Mouse (Mus musculus): Measurements from ENCODE around the gene Acad9. TPM values are rescaled to one million over a fixed set of nuclear protein-coding genes. Genes with fewer than 3 reads are reported as not detected.
A peak's percentile ranks its signal among the peaks of the same experiment; 100 is the strongest.

Gene Acad9
- total and polyA plus RNA-seq, 3 experiments, result 37.2 to 197 (median 57.0) TPM

DNA sequence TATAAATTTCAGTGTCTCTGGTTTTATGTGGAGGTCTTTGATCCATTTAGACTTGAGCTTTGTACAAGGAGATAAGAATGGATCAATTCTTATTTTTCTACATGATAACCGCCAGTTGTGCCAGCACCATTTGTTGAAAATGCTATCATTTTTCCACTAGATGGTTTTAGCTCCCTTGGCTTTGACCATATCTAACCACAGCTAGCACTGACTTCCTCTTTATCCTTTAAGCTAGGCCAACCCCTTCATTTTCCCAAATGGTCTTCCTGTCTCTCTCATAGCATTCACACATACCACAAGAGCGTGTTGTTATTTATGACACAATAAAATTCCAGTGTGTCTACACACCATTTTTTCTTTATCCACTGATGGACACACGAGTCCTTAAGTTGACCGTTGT is 35.8 kb upstream of the Acad9 start (continued):
- peak; percentile 56 for TF ChIP-seq RCOR1 (IDR thresholded peaks at IDR 0.05; ENCODE audit: low read depth, low read length)

DNA sequence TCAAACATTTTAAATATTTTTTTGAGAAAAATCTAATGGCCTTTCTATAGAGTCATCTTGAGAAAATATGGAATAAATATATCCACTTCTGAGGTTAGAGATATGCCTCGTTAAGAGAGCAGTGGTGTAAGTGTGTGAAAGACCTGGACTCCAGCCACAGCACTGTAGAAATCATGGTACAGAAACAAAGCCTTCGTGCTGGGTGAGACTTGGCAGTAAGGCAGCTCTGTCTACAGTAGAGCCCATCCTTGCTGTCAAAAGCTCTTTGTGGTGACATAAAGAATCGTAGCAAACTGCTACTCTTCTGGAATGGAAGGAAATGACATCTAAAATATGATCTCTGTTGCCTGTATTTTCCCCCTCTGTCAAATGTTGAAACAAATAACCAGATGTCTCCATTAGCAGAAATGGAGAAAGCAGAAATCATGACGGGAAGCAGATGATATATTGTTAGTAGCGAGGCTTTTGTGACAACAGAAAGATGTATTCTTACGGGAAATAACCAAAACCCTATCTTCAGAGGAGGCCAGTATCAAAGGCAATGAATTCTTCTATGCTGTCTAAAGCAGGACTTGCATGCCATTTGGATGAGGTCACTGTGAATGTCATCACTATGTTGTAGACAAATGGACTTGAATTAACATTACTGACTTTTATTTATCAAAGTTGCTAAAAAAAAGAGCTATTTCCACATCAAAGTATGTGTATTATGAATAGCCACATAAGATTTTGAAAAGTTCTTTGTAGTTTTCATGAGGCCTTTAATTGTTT is 33.9 kb upstream of the Acad9 start:
- no peak overlapping the region for H3K9ac ChIP-seq (ENCODE audit: control insufficient read depth, low read depth, low read length, poor library complexity, severe bottlenecking)
- no peaks in the 10 kb centered on the region for H3K9me3 ChIP-seq (replicated peaks; ENCODE audit: insufficient read depth, low read length)
- TF ChIP-seq BHLHE40 (IDR thresholded peaks at IDR 0.05; ENCODE audit: borderline replicate concordance, low read depth, low read length) (no peak), SMC3 (IDR thresholded peaks at IDR 0.05; ENCODE audit: low read depth, low read length) (no peak), MAFK (IDR thresholded peaks at IDR 0.05; ENCODE audit: borderline replicate concordance, low read depth, low read length) (no peak), POLR2A (IDR thresholded peaks at IDR 0.05; ENCODE audit: control insufficient read depth in 1 of 2, insufficient read depth in 1 of 2, low read depth in 1 of 2, low read length in 2 of 2, poor library complexity in 1 of 2) (no peak), MYC (IDR thresholded peaks at IDR 0.05; ENCODE audit: low read depth, low read length) (no peak), TCF12 (IDR thresholded peaks at IDR 0.05; ENCODE audit: low read depth, low read length) (no peak), NRF1 (IDR thresholded peaks at IDR 0.05; ENCODE audit: insufficient read depth, low read depth, low read length, poor library complexity, severe bottlenecking) (no peak), RCOR1 (IDR thresholded peaks at IDR 0.05; ENCODE audit: low read depth, low read length) (no peak), MEF2A (IDR thresholded peaks at IDR 0.05; ENCODE audit: extremely low read depth, insufficient replicate concordance, low read depth, low read length, poor library complexity, severe bottlenecking) (no peak), UBTF (IDR thresholded peaks at IDR 0.05; ENCODE audit: borderline replicate concordance, insufficient read depth, low read depth, low read length) (no peak), ZMIZ1 (IDR thresholded peaks at IDR 0.05; ENCODE audit: low read depth, low read length) (no peak), TBP (IDR thresholded peaks at IDR 0.05; ENCODE audit: low read depth, low read length) (no peak)
- peaks cover 0 to 4% of the 10 kb centered on the region in 2 experiments; a peak in 2 of 4 replicates for H3K36me3 ChIP-seq (ENCODE audit: control insufficient read depth in 1 of 2, insufficient read depth in 2 of 2, low read length in 2 of 2)
- H3K4me3 ChIP-seq (ENCODE audit: control insufficient read depth in 1 of 2, insufficient read depth in 1 of 2, low read depth in 2 of 2, low read length in 2 of 2), result no peak overlapping the region
- H3K27ac ChIP-seq (ENCODE audit: control insufficient read depth, low read depth, low read length), result no peak overlapping the region
- no peaks in the 10 kb centered on the region for H3K79me2 ChIP-seq (ENCODE audit: control insufficient read depth, insufficient read depth, low read length, poor library complexity)
- H3K27me3 ChIP-seq (ENCODE audit: control insufficient read depth in 1 of 2, insufficient read depth in 2 of 2, low read length in 2 of 2), result peaks cover 0 to 5% of the 10 kb centered on the region in 2 experiments; a peak in 2 of 4 replicates
- H3K4me1 ChIP-seq (ENCODE audit: control insufficient read depth in 1 of 2, insufficient read depth in 2 of 2, low read length in 2 of 2), result peaks cover 4 to 5% of the 10 kb centered on the region in 2 experiments; a peak in 3 of 4 replicates
- DNase-seq (ENCODE audit: low read depth, low spot score), result no peak

DNA sequence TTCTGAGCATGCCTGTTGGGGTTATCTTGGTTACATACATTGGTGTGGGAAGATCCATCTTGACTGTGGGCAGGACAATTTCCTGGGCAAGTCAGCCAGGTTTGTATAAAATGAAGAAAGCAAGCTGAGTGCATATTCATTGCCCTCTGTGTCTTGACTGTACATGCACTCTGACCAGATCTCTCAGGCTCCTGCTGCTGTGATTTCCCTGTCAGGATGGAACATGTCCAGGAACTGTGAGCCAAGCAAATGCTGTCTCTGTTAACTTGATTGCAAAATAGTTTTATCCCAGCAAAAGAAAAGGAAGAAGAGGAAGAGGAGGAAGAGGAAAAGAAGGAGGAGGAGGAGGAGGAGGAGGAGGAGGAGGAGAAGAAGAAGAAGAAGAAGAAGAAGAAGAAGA is 21.3 kb upstream of the Acad9 start:
- Histone ChIP-seq H3K27me3 (ENCODE audit: control insufficient read depth in 1 of 2, insufficient read depth in 2 of 2, low read length in 2 of 2) (peaks cover 5 to 21% of the 10 kb centered on the region in 2 experiments), H3K9me3 (replicated peaks; ENCODE audit: insufficient read depth, low read length) (no peaks in the 10 kb centered on the region), H3K4me1 (ENCODE audit: control insufficient read depth in 1 of 2, insufficient read depth in 2 of 2, low read length in 2 of 2) (no peaks in the 10 kb centered on the region), H3K9ac (ENCODE audit: control insufficient read depth, low read depth, low read length, poor library complexity, severe bottlenecking) (no peak overlapping the region), H3K79me2 (ENCODE audit: control insufficient read depth, insufficient read depth, low read length, poor library complexity) (no peaks in the 10 kb centered on the region), H3K36me3 (ENCODE audit: control insufficient read depth in 1 of 2, insufficient read depth in 2 of 2, low read length in 2 of 2) (no peaks in the 10 kb centered on the region), H3K4me3 (ENCODE audit: control insufficient read depth in 1 of 2, insufficient read depth in 1 of 2, low read depth in 2 of 2, low read length in 2 of 2) (no peak overlapping the region), H3K27ac (ENCODE audit: control insufficient read depth, low read depth, low read length) (no peak overlapping the region)
- no peak for DNase-seq (ENCODE audit: low read depth, low spot score)
- TF ChIP-seq ZC3H11A (IDR thresholded peaks at IDR 0.05; ENCODE audit: low read depth, low read length), result no peak
- no peak for TF ChIP-seq ZKSCAN1 (IDR thresholded peaks at IDR 0.05; ENCODE audit: low read depth, low read length)
- no peak for TF ChIP-seq POLR2AphosphoS5 (IDR thresholded peaks at IDR 0.05; ENCODE audit: borderline replicate concordance, low read depth, low read length)
- no peak for TF ChIP-seq USF1 (IDR thresholded peaks at IDR 0.05; ENCODE audit: low read depth, low read length)
- no peak for TF ChIP-seq RCOR1 (IDR thresholded peaks at IDR 0.05; ENCODE audit: low read depth, low read length)
- no peak for TF ChIP-seq GABPA (IDR thresholded peaks at IDR 0.05; ENCODE audit: low read depth, low read length)
- TF ChIP-seq EP300 (IDR thresholded peaks at IDR 0.05; ENCODE audit: low read depth in 1 of 2, low read length in 2 of 2), result no peak
- no peak for TF ChIP-seq MEF2A (IDR thresholded peaks at IDR 0.05; ENCODE audit: extremely low read depth, insufficient replicate concordance, low read depth, low read length, poor library complexity, severe bottlenecking)
- no peak for TF ChIP-seq E2F4 (IDR thresholded peaks at IDR 0.05; ENCODE audit: borderline replicate concordance, low read depth, low read length)
- no peak for TF ChIP-seq CHD2 (IDR thresholded peaks at IDR 0.05; ENCODE audit: low read length)
- TF ChIP-seq MAFK (IDR thresholded peaks at IDR 0.05; ENCODE audit: borderline replicate concordance, low read depth, low read length), result no peak
- TF ChIP-seq MAZ (IDR thresholded peaks at IDR 0.05; ENCODE audit: low read depth, low read length), result no peak
- no peak for TF ChIP-seq GATA1 (IDR thresholded peaks at IDR 0.05; ENCODE audit: low read depth, low read length)
- no peak for TF ChIP-seq CTCF (IDR thresholded peaks at IDR 0.05 in 2 of 3, conservative IDR thresholded peaks at IDR 0.05 in 1 of 3; ENCODE audit: control insufficient read depth in 1 of 3, insufficient read depth in 1 of 3, low read depth in 2 of 3, low read length in 3 of 3, poor library complexity in 1 of 3, severe bottlenecking in 1 of 3)
- TF ChIP-seq ETS1 (IDR thresholded peaks at IDR 0.05; ENCODE audit: low read depth, low read length), result no peak
- TF ChIP-seq MXI1 (IDR thresholded peaks at IDR 0.05; ENCODE audit: low read depth, low read length), result no peak
- TF ChIP-seq CHD1 (IDR thresholded peaks at IDR 0.05; ENCODE audit: low read depth, low read length), result no peak
